Mouse (Mus musculus): ENCODE data around the gene Ppp2r1b. TPM values are rescaled to one million over a fixed set of nuclear protein-coding genes. Genes with fewer than 3 reads are reported as not detected.

The Ppp2r1b gene
- total and polyA plus RNA-seq, 2 experiments, result 5.2 to 10.8 TPM

DNA sequence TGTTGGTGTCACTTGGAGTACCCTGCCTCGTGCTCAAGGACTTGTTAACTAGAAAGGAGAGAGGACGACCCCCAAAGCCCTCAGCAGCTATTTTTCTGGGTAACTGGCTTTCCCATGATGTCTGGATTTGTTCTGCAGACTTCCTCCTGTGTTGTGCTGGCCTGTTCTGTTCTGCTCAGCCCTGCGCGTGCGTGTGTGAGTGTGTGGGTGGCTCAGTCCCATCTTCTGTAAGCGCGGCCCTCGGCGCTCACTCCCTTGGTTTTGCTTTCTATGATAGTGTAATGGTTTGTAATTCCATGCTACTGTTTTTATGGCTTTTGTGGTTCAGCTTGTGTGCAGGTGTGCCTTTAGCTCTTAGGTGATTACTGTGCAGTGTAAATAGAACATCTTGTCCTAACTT is 28.1 kb downstream of the Ppp2r1b start:
- peaks cover 12% of the 10 kb centered on the region; the same call in 1 of the 2 replicates for H3K36me3 ChIP-seq (ENCODE audit: control insufficient read depth, insufficient read depth, low read length)
- TF ChIP-seq POLR2A (IDR thresholded peaks at IDR 0.05; ENCODE audit: extremely low read depth, insufficient read depth, low read length) (no peak), CTCF (IDR thresholded peaks at IDR 0.05; ENCODE audit: low read depth, low read length) (no peak)
- H3K27me3 ChIP-seq (ENCODE audit: control insufficient read depth, insufficient read depth, low read length), result no peaks in the 10 kb centered on the region

DNA sequence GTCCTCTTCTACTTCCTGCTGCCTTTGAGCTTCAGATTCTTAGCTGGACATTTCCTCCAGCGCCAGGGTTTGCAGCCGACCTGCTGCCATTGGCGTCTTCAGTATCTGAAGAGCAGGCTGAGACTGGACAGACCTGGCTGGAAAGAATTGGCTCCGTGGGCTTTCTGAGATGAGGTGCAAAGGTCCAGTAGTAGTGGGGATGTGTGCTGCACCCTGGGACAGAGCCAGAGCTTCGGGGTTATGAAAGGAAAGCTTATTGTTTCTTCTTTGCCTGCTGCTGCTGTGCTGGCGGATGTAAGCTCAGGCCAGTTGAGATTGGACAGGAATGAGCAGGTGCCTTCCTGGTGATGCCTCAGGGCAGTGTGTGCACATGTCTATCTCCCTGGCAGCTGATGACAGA is 28.9 kb downstream of the Ppp2r1b start:
- peaks cover 12% of the 10 kb centered on the region for H3K4me1 ChIP-seq (ENCODE audit: control insufficient read depth, insufficient read depth, low read length)
- H3K4me3 ChIP-seq (ENCODE audit: insufficient read depth, low read depth, low read length), result no peak overlapping the region
- TF ChIP-seq CTCF (IDR thresholded peaks at IDR 0.05; ENCODE audit: low read depth, low read length) (no peak), POLR2A (IDR thresholded peaks at IDR 0.05; ENCODE audit: extremely low read depth, insufficient read depth, low read length) (no peak)
- DNase-seq (ENCODE audit: extremely low read depth, low read depth, low spot score), result peak; percentile 75
- WGBS, result 43% methylated on average over 6 of the region's 6 CpGs
- no peaks in the 10 kb centered on the region for H3K79me2 ChIP-seq (ENCODE audit: control insufficient read depth, insufficient read depth, low read length)
- no peaks in the 10 kb centered on the region for H3K27me3 ChIP-seq (ENCODE audit: control insufficient read depth, insufficient read depth, low read length)
- no peak overlapping the region for H3K9ac ChIP-seq (ENCODE audit: low read depth, low read length)
- H3K27ac ChIP-seq (replicated peaks; ENCODE audit: insufficient read depth, low read depth, low read length), result no peak overlapping the region
- peaks cover 12% of the 10 kb centered on the region; the same call in 1 of the 2 replicates for H3K36me3 ChIP-seq (ENCODE audit: control insufficient read depth, insufficient read depth, low read length)

More for the DNA sequence above, 28.1 kb downstream of the Ppp2r1b start:
- Histone ChIP-seq H3K27ac (replicated peaks; ENCODE audit: insufficient read depth, low read depth, low read length) (no peak overlapping the region), H3K4me1 (ENCODE audit: control insufficient read depth, insufficient read depth, low read length) (peaks cover 12% of the 10 kb centered on the region), H3K79me2 (ENCODE audit: control insufficient read depth, insufficient read depth, low read length) (no peaks in the 10 kb centered on the region), H3K9ac (ENCODE audit: low read depth, low read length) (no peak overlapping the region), H3K4me3 (ENCODE audit: insufficient read depth, low read depth, low read length) (no peak overlapping the region)
- 94% methylated on average over 9 of the region's 9 CpGs for WGBS
- no peak for DNase-seq (ENCODE audit: extremely low read depth, low read depth, low spot score)

DNA sequence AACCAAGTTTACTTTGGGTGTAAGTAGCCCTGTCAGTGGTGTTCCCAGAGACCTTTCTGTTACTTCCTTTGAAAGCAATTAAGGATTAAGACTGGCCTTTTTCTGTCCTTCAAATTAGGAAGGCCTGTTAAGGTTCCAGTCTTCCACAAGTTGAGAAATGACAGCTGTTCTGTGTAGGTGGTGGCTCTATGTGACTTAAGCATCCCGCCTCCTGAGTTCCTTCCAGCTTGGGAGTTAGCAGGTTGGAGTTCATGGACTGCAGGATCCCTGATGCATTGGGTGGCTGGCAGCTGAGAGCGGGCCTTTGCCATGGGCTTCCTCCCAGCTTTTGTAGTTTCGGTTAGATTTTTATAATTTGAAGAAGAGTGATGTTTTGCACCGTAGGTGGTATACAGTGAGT is 30.4 kb downstream of the Ppp2r1b start:
- no peak overlapping the region for H3K9ac ChIP-seq (ENCODE audit: low read depth, low read length)
- H3K4me1 ChIP-seq (ENCODE audit: control insufficient read depth, insufficient read depth, low read length), result peaks cover 12% of the 10 kb centered on the region
- no peaks in the 10 kb centered on the region for H3K27me3 ChIP-seq (ENCODE audit: control insufficient read depth, insufficient read depth, low read length)
- no peak overlapping the region for H3K4me3 ChIP-seq (ENCODE audit: insufficient read depth, low read depth, low read length)
- no peak for DNase-seq (ENCODE audit: extremely low read depth, low read depth, low spot score)
- 88% methylated on average over 4 of the region's 4 CpGs for WGBS
- TF ChIP-seq POLR2A (IDR thresholded peaks at IDR 0.05; ENCODE audit: extremely low read depth, insufficient read depth, low read length) (no peak), CTCF (IDR thresholded peaks at IDR 0.05; ENCODE audit: low read depth, low read length) (no peak)
- H3K27ac ChIP-seq (replicated peaks; ENCODE audit: insufficient read depth, low read depth, low read length), result peak overlapping the region; percentile 24; the same call in 1 of the 2 replicates
- peaks cover 10% of the 10 kb centered on the region; the same call in 1 of the 2 replicates for H3K36me3 ChIP-seq (ENCODE audit: control insufficient read depth, insufficient read depth, low read length)
- no peaks in the 10 kb centered on the region for H3K79me2 ChIP-seq (ENCODE audit: control insufficient read depth, insufficient read depth, low read length)

DNA sequence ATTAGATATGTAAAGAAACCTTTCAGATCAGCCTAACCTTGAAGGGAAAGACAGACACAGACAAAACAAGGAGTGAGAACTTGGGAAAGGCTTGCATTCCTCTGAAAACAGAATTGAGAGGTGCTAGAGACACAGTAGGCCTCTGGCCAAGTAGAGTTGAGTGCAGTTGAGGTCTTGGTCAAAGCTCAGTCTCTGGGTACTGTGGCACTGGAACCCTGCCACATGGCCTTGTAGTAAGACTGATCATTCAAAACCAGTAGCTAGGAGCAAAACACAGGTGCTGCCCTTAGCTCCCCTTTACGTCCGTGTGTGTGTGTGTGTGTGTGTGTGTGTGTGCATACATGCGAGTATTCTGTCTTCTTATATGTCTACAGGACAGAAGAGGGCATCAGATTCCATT is 31.2 kb downstream of the Ppp2r1b start:
- Histone ChIP-seq H3K9ac (ENCODE audit: low read depth, low read length) (no peak overlapping the region), H3K36me3 (ENCODE audit: control insufficient read depth, insufficient read depth, low read length) (peaks cover 10% of the 10 kb centered on the region; the same call in 1 of the 2 replicates), H3K4me1 (ENCODE audit: control insufficient read depth, insufficient read depth, low read length) (peaks cover 12% of the 10 kb centered on the region), H3K79me2 (ENCODE audit: control insufficient read depth, insufficient read depth, low read length) (no peaks in the 10 kb centered on the region), H3K27me3 (ENCODE audit: control insufficient read depth, insufficient read depth, low read length) (no peaks in the 10 kb centered on the region), H3K27ac (replicated peaks; ENCODE audit: insufficient read depth, low read depth, low read length) (peak overlapping the region; percentile 25), H3K4me3 (ENCODE audit: insufficient read depth, low read depth, low read length) (no peak overlapping the region)
- no peak for TF ChIP-seq POLR2A (IDR thresholded peaks at IDR 0.05; ENCODE audit: extremely low read depth, insufficient read depth, low read length)
- no peak for TF ChIP-seq CTCF (IDR thresholded peaks at IDR 0.05; ENCODE audit: low read depth, low read length)
- peak; percentile 98 for DNase-seq (ENCODE audit: extremely low read depth, low read depth, low spot score)
- WGBS, result 28% methylated on average over 3 of the region's 3 CpGs

DNA sequence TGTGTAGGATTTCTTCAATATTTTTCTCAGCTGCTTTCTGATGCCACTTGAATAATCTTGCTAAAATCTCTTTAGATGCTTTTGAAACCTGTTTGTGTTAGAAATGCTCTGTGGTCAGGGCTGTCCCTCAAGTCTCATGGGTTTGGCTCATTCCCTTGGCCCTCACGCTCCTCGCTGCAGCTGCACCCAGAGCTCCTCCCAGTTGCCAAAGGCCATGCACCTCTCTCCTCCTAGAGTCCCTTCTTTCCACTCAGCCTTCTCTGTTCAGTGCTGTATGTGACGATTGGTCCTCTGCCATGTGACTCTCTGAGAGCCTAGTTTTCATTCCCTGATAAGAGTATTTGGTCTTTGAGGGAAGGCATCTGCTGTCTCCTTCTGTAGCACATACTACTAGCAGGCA is 32.3 kb downstream of the Ppp2r1b start:
- Histone ChIP-seq H3K4me1 (ENCODE audit: control insufficient read depth, insufficient read depth, low read length) (peaks cover 12% of the 10 kb centered on the region), H3K79me2 (ENCODE audit: control insufficient read depth, insufficient read depth, low read length) (no peaks in the 10 kb centered on the region), H3K4me3 (ENCODE audit: insufficient read depth, low read depth, low read length) (no peak overlapping the region), H3K27me3 (ENCODE audit: control insufficient read depth, insufficient read depth, low read length) (no peaks in the 10 kb centered on the region), H3K9ac (ENCODE audit: low read depth, low read length) (no peak overlapping the region), H3K27ac (replicated peaks; ENCODE audit: insufficient read depth, low read depth, low read length) (no peak overlapping the region), H3K36me3 (ENCODE audit: control insufficient read depth, insufficient read depth, low read length) (peaks cover 10% of the 10 kb centered on the region; the same call in 1 of the 2 replicates)
- peak; percentile 63 for DNase-seq (ENCODE audit: extremely low read depth, low read depth, low spot score)
- 21% methylated on average over 3 of the region's 3 CpGs for WGBS
- TF ChIP-seq CTCF (IDR thresholded peaks at IDR 0.05; ENCODE audit: low read depth, low read length), result no peak
- TF ChIP-seq POLR2A (IDR thresholded peaks at IDR 0.05; ENCODE audit: extremely low read depth, insufficient read depth, low read length), result no peak

DNA sequence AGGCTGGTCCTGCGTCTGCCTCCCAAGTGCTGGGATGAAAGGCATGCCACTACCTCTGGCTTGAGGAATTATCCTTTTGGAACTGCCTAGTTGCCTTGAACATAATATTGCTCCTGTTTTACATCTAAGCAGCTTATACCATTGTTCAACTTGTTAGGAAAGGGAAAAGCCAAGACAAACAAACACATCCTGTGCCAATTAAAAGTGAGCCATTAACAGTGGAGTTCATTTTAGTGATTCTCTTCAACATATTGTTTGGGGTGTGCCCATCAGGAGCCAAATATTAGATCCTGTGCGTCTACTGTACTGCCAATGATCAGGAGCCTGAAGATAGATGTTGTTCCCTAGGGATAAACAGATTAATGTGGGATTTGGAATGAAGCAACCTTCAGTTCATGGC is 37.1 kb downstream of the Ppp2r1b start:
- no peak for DNase-seq (ENCODE audit: extremely low read depth, low read depth, low spot score)
- H3K27ac ChIP-seq (replicated peaks; ENCODE audit: insufficient read depth, low read depth, low read length), result no peak overlapping the region
- peaks cover 15% of the 10 kb centered on the region for H3K4me1 ChIP-seq (ENCODE audit: control insufficient read depth, insufficient read depth, low read length)
- TF ChIP-seq POLR2A (IDR thresholded peaks at IDR 0.05; ENCODE audit: extremely low read depth, insufficient read depth, low read length) (no peak), CTCF (IDR thresholded peaks at IDR 0.05; ENCODE audit: low read depth, low read length) (no peak)
- no peaks in the 10 kb centered on the region for H3K79me2 ChIP-seq (ENCODE audit: control insufficient read depth, insufficient read depth, low read length)
- H3K4me3 ChIP-seq (ENCODE audit: insufficient read depth, low read depth, low read length), result no peak overlapping the region
- H3K36me3 ChIP-seq (ENCODE audit: control insufficient read depth, insufficient read depth, low read length), result peaks cover 9% of the 10 kb centered on the region; the same call in 1 of the 2 replicates
- no peaks in the 10 kb centered on the region for H3K27me3 ChIP-seq (ENCODE audit: control insufficient read depth, insufficient read depth, low read length)
- WGBS, result 78% methylated on average over 2 of the region's 2 CpGs
- no peak overlapping the region for H3K9ac ChIP-seq (ENCODE audit: low read depth, low read length)

Measured in liver, adult 2 months (tissue).